Mouse (Mus musculus) heart, adult 10 weeks (tissue): ENCODE data around the gene Pabpc1l. TPM values are rescaled to one million over a fixed set of nuclear protein-coding genes. Genes with fewer than 3 reads are reported as not detected.

Experiments
- polyA plus RNA-seq: library from polyadenylated mRNA; stranded (reverse); fragments of 350-450 nt; fragmentation: Illumina TruSeq; extraction: RNeasy Lipid Tissue Mini Kit (QIAGEN cat#74804); gene quantifications from one replicate; pipeline ENCODE4 v1.2.3, GENCODE M21; 2014; ENCODE audit warnings: low read depth, low replicate concordance

Gene Pabpc1l
- polyA plus RNA-seq, result 0.89 TPM

GRCm38 (mm10) chr2:164025150-164025549 is at the start of gene Pabpc1l:
Pabpc1l (plus strand) TSS chr2:164025450.

GRCm38 (mm10) chr2:163994654-163994976 is 30.6 kb upstream of the Pabpc1l start, which contains the start of gene Ywhab:
Ywhab (plus strand) TSS chr2:163994960.

GRCm38 (mm10) chr2:164070142-164070764 is 45.0 kb downstream of the Pabpc1l start, which contains the start of gene Stk4:
Stk4 (plus strand) TSS chr2:164070322.

GRCm38 (mm10) chr2:164070765-164071436 is 45.7 kb downstream of the Pabpc1l start, which contains the start of gene Tomm34:
Tomm34 (minus strand) TSS chr2:164071169.

Other genes with a start within 250 kb of the Pabpc1l start
- gene Ccn5, start 204.6 kb upstream of the Pabpc1l start, polyA plus RNA-seq, result 6.4 TPM
- not detected for gene Kcnk15, start 171.8 kb upstream of the Pabpc1l start, polyA plus RNA-seq
- gene Rims4, start 106.8 kb upstream of the Pabpc1l start, polyA plus RNA-seq, result 0.63 TPM
- gene Ywhab, start 30.5 kb upstream of the Pabpc1l start, polyA plus RNA-seq, result 68.5 TPM
- gene Stk4, start 44.9 kb downstream of the Pabpc1l start, polyA plus RNA-seq, result 10.6 TPM
- gene Tomm34, start 45.7 kb downstream of the Pabpc1l start, polyA plus RNA-seq, result 25.8 TPM
- gene Kcns1, start 145.7 kb downstream of the Pabpc1l start, polyA plus RNA-seq, result not detected
- not detected for gene Wfdc5, start 157.3 kb downstream of the Pabpc1l start, polyA plus RNA-seq
- gene Wfdc12, start 165.2 kb downstream of the Pabpc1l start, polyA plus RNA-seq, result not detected
- not detected for gene Wfdc15a, start 174.7 kb downstream of the Pabpc1l start, polyA plus RNA-seq
- not detected for gene Wfdc15b, start 196.2 kb downstream of the Pabpc1l start, polyA plus RNA-seq
- gene Svs2, start 213.0 kb downstream of the Pabpc1l start, polyA plus RNA-seq, result not detected
- gene Svs3b, start 231.2 kb downstream of the Pabpc1l start, polyA plus RNA-seq, result not detected